Mouse (Mus musculus) stomach, embryonic 15.5 days (tissue): ENCODE measurements at regions not wholly inside any gene's neighbourhood (a gene's known extent, or its start where the extent isn't known, plus 50 kb on each side); places are given as distances from the start of the nearest gene placed in this dataset.

Source experiments
- ATAC-seq: fragments of 200-750 bp; cut with Nextera tagmentation; 2 replicates; pipeline ENCODE4 v1.8.0; 2017; ENCODE audit warnings: low read depth, moderate number of reproducible peaks, moderate TSS enrichment; ENCODE audit not compliant: insufficient read depth, low FRiP score
- H3K27ac ChIP-seq: fragments of 300-500 bp; sonication (generic); 2 replicates; pipeline ENCODE4 v1.5.1; 2015; ENCODE audit warnings: mild to moderate bottlenecking, inconsistent platforms
- H3K27me3 ChIP-seq: fragments of 300-500 bp; sonication (generic); replicated peaks from 2 replicates; pipeline ENCODE4 v1.6.1; 2015; ENCODE audit warnings: inconsistent platforms
- H3K36me3 ChIP-seq: fragments of 300-500 bp; sonication (generic); 2 replicates; pipeline ENCODE4 v1.6.1; 2015; ENCODE audit warnings: inconsistent platforms
- H3K4me1 ChIP-seq: fragments of 300-500 bp; sonication (generic); 2 replicates; pipeline ENCODE4 v1.6.1; 2015; ENCODE audit warnings: inconsistent platforms
- H3K4me2 ChIP-seq: fragments of 300-500 bp; sonication (generic); 2 replicates; pipeline ENCODE4 v1.6.1; 2015; ENCODE audit warnings: mild to moderate bottlenecking, inconsistent platforms
- H3K4me3 ChIP-seq: fragments of 300-500 bp; sonication (generic); replicated peaks from 2 replicates; pipeline ENCODE4 v1.5.1; 2015; ENCODE audit warnings: inconsistent platforms
- H3K9ac ChIP-seq: fragments of 300-500 bp; sonication (generic); 2 replicates; pipeline ENCODE4 v1.6.1; 2015; ENCODE audit warnings: inconsistent platforms
- H3K9me3 ChIP-seq: fragments of 300-500 bp; sonication (generic); 2 replicates; pipeline ENCODE4 v1.6.1; 2016; ENCODE audit warnings: inconsistent platforms
- WGBS: fragments of 180-500 bp; shearing (Covaris S2); methylation state at CpG from one replicate; pipeline ENCODE4 v1.1.7; 2015; 5-methylcytosine and 5-hydroxymethylcytosine counted together

- Histone ChIP-seq H3K9ac (no peak overlapping the region), H3K36me3 (no peaks in the 10 kb centered on the region), H3K27ac (0 out of 2 replicates have a peak overlapping the region, but pooled peaks have one; percentile 51), H3K4me1 (0 out of 2 replicates have a peak, but pooled peaks cover 5% of the 10 kb centered on the region), H3K4me2 (no peak overlapping the region), H3K9me3 (no peaks in the 10 kb centered on the region), H3K4me3 (no peak overlapping the region), H3K27me3 (no peaks in the 10 kb centered on the region)
- ATAC-seq = no peak
- 83% methylated on average over 17 of the region's 17 CpGs for WGBS
These were observed 53.8 kb upstream of the Coro2b start for GRCm38 (mm10) chr9:62590407-62591195.

GRCm38 (mm10) chr9:62591196-62591485, 54.3 kb upstream of the Coro2b start:
- no peaks in the 10 kb centered on the region for H3K36me3 ChIP-seq
- H3K27me3 ChIP-seq = no peaks in the 10 kb centered on the region
- H3K9ac ChIP-seq = no peak overlapping the region
- H3K4me2 ChIP-seq = no peak overlapping the region
- H3K4me3 ChIP-seq = no peak overlapping the region
- no peak for ATAC-seq
- 45% methylated on average over 6 of the region's 6 CpGs for WGBS
- no peaks in the 10 kb centered on the region for H3K9me3 ChIP-seq
- H3K27ac ChIP-seq = 0 out of 2 replicates have a peak overlapping the region, but pooled peaks have one; percentile 51
- H3K4me1 ChIP-seq = 0 out of 2 replicates have a peak, but pooled peaks cover 5% of the 10 kb centered on the region

GRCm38 (mm10) chr9:62598056-62598455, 61.2 kb upstream of the Coro2b start:
- Histone ChIP-seq H3K36me3 (no peaks in the 10 kb centered on the region), H3K27me3 (no peaks in the 10 kb centered on the region), H3K9ac (no peak overlapping the region), H3K9me3 (no peaks in the 10 kb centered on the region), H3K4me2 (no peak overlapping the region), H3K27ac (no peak overlapping the region), H3K4me3 (no peak overlapping the region), H3K4me1 (no peaks in the 10 kb centered on the region)
- WGBS = 68% methylated on average over 7 of the region's 7 CpGs
- ATAC-seq = no peak

GRCm38 (mm10) chr9:62598956-62599355, 62.1 kb upstream of the Coro2b start:
- no peaks in the 10 kb centered on the region for H3K4me1 ChIP-seq
- H3K36me3 ChIP-seq = no peaks in the 10 kb centered on the region
- H3K9me3 ChIP-seq = no peaks in the 10 kb centered on the region
- H3K4me3 ChIP-seq = no peak overlapping the region
- H3K9ac ChIP-seq = no peak overlapping the region
- 88% methylated on average over 5 of the region's 5 CpGs for WGBS
- H3K27ac ChIP-seq = no peak overlapping the region
- H3K4me2 ChIP-seq = no peak overlapping the region
- no peaks in the 10 kb centered on the region for H3K27me3 ChIP-seq
- ATAC-seq = no peak

- no peaks in the 10 kb centered on the region for H3K36me3 ChIP-seq
- H3K27me3 ChIP-seq = no peaks in the 10 kb centered on the region
- no peaks in the 10 kb centered on the region for H3K9me3 ChIP-seq
- H3K4me1 ChIP-seq = 0 out of 2 replicates have a peak, but pooled peaks cover 4% of the 10 kb centered on the region
- H3K27ac ChIP-seq = no peak overlapping the region
- ATAC-seq = no peak
- H3K4me2 ChIP-seq = no peak overlapping the region
- H3K4me3 ChIP-seq = no peak overlapping the region
- 86% methylated on average over 2 of the region's 2 CpGs for WGBS
- no peak overlapping the region for H3K9ac ChIP-seq
These were observed 67.1 kb upstream of the Itga11 start for GRCm38 (mm10) chr9:62610526-62610925.

- Histone ChIP-seq H3K4me3 (no peak overlapping the region), H3K9ac (no peak overlapping the region), H3K27ac (no peak overlapping the region), H3K9me3 (no peaks in the 10 kb centered on the region), H3K36me3 (no peaks in the 10 kb centered on the region), H3K27me3 (no peaks in the 10 kb centered on the region), H3K4me1 (0 out of 2 replicates have a peak, but pooled peaks cover 4% of the 10 kb centered on the region), H3K4me2 (no peak overlapping the region)
- no peak for ATAC-seq
- 39% methylated on average over 2 of the region's 2 CpGs for WGBS
These were observed 66.2 kb upstream of the Itga11 start for GRCm38 (mm10) chr9:62611452-62611851.

- Histone ChIP-seq H3K36me3 (no peaks in the 10 kb centered on the region), H3K4me1 (0 out of 2 replicates have a peak, but pooled peaks cover 4% of the 10 kb centered on the region), H3K27me3 (no peaks in the 10 kb centered on the region), H3K4me3 (no peak overlapping the region), H3K27ac (0 out of 2 replicates have a peak overlapping the region, but pooled peaks have one; percentile 21), H3K4me2 (no peak overlapping the region), H3K9me3 (no peaks in the 10 kb centered on the region), H3K9ac (no peak overlapping the region)
- ATAC-seq = peak; percentile 17; the same call in 1 of the 2 replicates
- 64% methylated on average over 2 of the region's 2 CpGs for WGBS
These were observed 64.6 kb upstream of the Itga11 start for GRCm38 (mm10) chr9:62613053-62613452.

GRCm38 (mm10) chr9:62613806-62614205, 63.8 kb upstream of the Itga11 start:
- Histone ChIP-seq H3K36me3 (no peaks in the 10 kb centered on the region), H3K4me1 (0 out of 2 replicates have a peak, but pooled peaks cover 4% of the 10 kb centered on the region), H3K4me2 (no peak overlapping the region), H3K9me3 (no peaks in the 10 kb centered on the region), H3K9ac (no peak overlapping the region), H3K27me3 (no peaks in the 10 kb centered on the region), H3K27ac (no peak overlapping the region), H3K4me3 (no peak overlapping the region)
- ATAC-seq = no peak
- 71% methylated on average over 8 of the region's 8 CpGs for WGBS

- Histone ChIP-seq H3K9me3 (no peaks in the 10 kb centered on the region), H3K4me1 (0 out of 2 replicates have a peak, but pooled peaks cover 4% of the 10 kb centered on the region), H3K9ac (no peak overlapping the region), H3K4me2 (no peak overlapping the region), H3K27ac (no peak overlapping the region), H3K27me3 (no peaks in the 10 kb centered on the region), H3K36me3 (no peaks in the 10 kb centered on the region), H3K4me3 (no peak overlapping the region)
- WGBS = 71% methylated on average over 4 of the region's 4 CpGs
- ATAC-seq = no peak
These were observed 62.7 kb upstream of the Itga11 start for GRCm38 (mm10) chr9:62614950-62615349.

- no peaks in the 10 kb centered on the region for H3K9me3 ChIP-seq
- H3K36me3 ChIP-seq = no peaks in the 10 kb centered on the region
- no peaks in the 10 kb centered on the region for H3K27me3 ChIP-seq
- ATAC-seq = no peak
- H3K9ac ChIP-seq = no peak overlapping the region
- H3K4me3 ChIP-seq = no peak overlapping the region
- H3K4me1 ChIP-seq = 0 out of 2 replicates have a peak, but pooled peaks cover 4% of the 10 kb centered on the region
- 70% methylated on average over 1 of the region's 1 CpGs for WGBS
- H3K27ac ChIP-seq = no peak overlapping the region
- H3K4me2 ChIP-seq = no peak overlapping the region
These were observed 61.8 kb upstream of the Itga11 start for GRCm38 (mm10) chr9:62615799-62616198.

- Histone ChIP-seq H3K4me1 (no peaks in the 10 kb centered on the region), H3K27ac (no peak overlapping the region), H3K9ac (no peak overlapping the region), H3K9me3 (no peaks in the 10 kb centered on the region), H3K4me2 (no peak overlapping the region), H3K36me3 (no peaks in the 10 kb centered on the region), H3K4me3 (no peak overlapping the region), H3K27me3 (no peaks in the 10 kb centered on the region)
- ATAC-seq = no peak
- 90% methylated on average over 1 of the region's 1 CpGs for WGBS
These were observed 58.6 kb upstream of the Itga11 start for GRCm38 (mm10) chr9:62618994-62619393.

- 65% methylated on average over 9 of the region's 9 CpGs for WGBS
- Histone ChIP-seq H3K4me3 (no peak overlapping the region), H3K36me3 (no peaks in the 10 kb centered on the region), H3K9ac (no peak overlapping the region), H3K9me3 (no peaks in the 10 kb centered on the region), H3K4me1 (no peaks in the 10 kb centered on the region), H3K27me3 (no peaks in the 10 kb centered on the region), H3K27ac (no peak overlapping the region), H3K4me2 (no peak overlapping the region)
- ATAC-seq = no peak
These were observed 56.7 kb upstream of the Itga11 start for GRCm38 (mm10) chr9:62620901-62621445.
